Mouse (Mus musculus) heart, postnatal 0 days (tissue): ENCODE results near the gene Rhbg. TPM values are rescaled to one million over a fixed set of nuclear protein-coding genes. Genes with fewer than 3 reads are reported as not detected.
A peak's percentile ranks its signal among the peaks of the same experiment; 100 is the strongest.

ENCODE experiments used
- ATAC-seq: fragments of 200-750 bp; cut with Nextera tagmentation; 2 replicates; pipeline ENCODE4 v1.8.0; 2017; ENCODE audit warnings: low read depth, moderate number of reproducible peaks, moderate library complexity; ENCODE audit not compliant: insufficient read depth
- DNase-seq: peaks from one replicate; pipeline ENCODE4 v3.0.0-alpha.2; 2016; ENCODE audit warnings: low spot score
- H3K27ac ChIP-seq: fragments of 300-500 bp; sonication (generic); 2 replicates; pipeline ENCODE4 v1.5.1; 2014; ENCODE audit warnings: low read depth, mild to moderate bottlenecking
- H3K27me3 ChIP-seq: fragments of 300-500 bp; sonication (generic); 2 replicates; pipeline ENCODE4 v1.6.1; 2014; ENCODE audit warnings: low read length, mixed read lengths; ENCODE audit not compliant: control insufficient read depth, insufficient read depth
- H3K36me3 ChIP-seq: fragments of 300-500 bp; sonication (generic); replicated peaks from 2 replicates; pipeline ENCODE4 v1.6.1; 2014; ENCODE audit warnings: low read length, mixed read lengths; ENCODE audit not compliant: control insufficient read depth, insufficient read depth
- H3K4me1 ChIP-seq: fragments of 300-500 bp; sonication (generic); 2 replicates; pipeline ENCODE4 v1.6.1; 2014; ENCODE audit warnings: antibody characterized with exemption; ENCODE audit not compliant: control insufficient read depth, insufficient read depth
- H3K4me2 ChIP-seq: fragments of 300-500 bp; sonication (generic); 2 replicates; pipeline ENCODE4 v1.6.1; 2014; ENCODE audit warnings: low read depth, mild to moderate bottlenecking, low read length, moderate library complexity
- H3K4me3 ChIP-seq: fragments of 300-500 bp; sonication (generic); 2 replicates; pipeline ENCODE4 v1.5.1; 2014; ENCODE audit warnings: low read depth, low read length
- H3K9ac ChIP-seq: fragments of 300-500 bp; sonication (generic); replicated peaks from 2 replicates; pipeline ENCODE4 v1.6.1; 2014; ENCODE audit warnings: low read depth, low read length, mixed read lengths
- H3K9me3 ChIP-seq: fragments of 300-500 bp; sonication (generic); replicated peaks from 2 replicates; pipeline ENCODE4 v1.6.1; 2016; ENCODE audit warnings: low read length; ENCODE audit not compliant: control insufficient read depth
- CTCF ChIP-seq: IDR thresholded peaks from 2 replicates; pipeline ENCODE4 v1.5.1; 2016; ENCODE audit warnings: antibody characterized with exemption, control low read depth, low read depth
- EP300 ChIP-seq: IDR thresholded peaks from 2 replicates; pipeline ENCODE4 v1.6.1; 2016; ENCODE audit warnings: antibody characterized with exemption, low read depth
- WGBS: fragments of 180-500 bp; shearing (Covaris S2); extraction: QIAGEN DNeasy Blood & Tissue Kit; methylation state at CpG from one replicate; pipeline ENCODE4 v1.1.7; 2014; 5-methylcytosine and 5-hydroxymethylcytosine counted together
- polyA plus RNA-seq: library from polyadenylated mRNA; unstranded; fragments of >200 nt; fragmentation: Nextera tagmentation; extraction: Ambion mirVana; gene quantifications from 2 replicates; pipeline ENCODE4 v1.2.1, GENCODE M21; 2015
- total RNA-seq: library from RNA; depleted of rRNA; stranded (reverse); fragments of >200 nt; gene quantifications from 2 replicates; pipeline ENCODE4 v1.2.3, GENCODE M21; 2014; ENCODE audit warnings: low replicate concordance

Gene Rhbg
- total and polyA plus RNA-seq, 2 experiments from 2014 or later: not detected

- peaks cover 74% of the 10 kb centered on the region for H3K27me3 ChIP-seq
- no peaks in the 10 kb centered on the region for H3K4me1 ChIP-seq
- no peak overlapping the region for H3K27ac ChIP-seq
- H3K4me3 ChIP-seq: no peak overlapping the region
- DNase-seq: no peak
- TF ChIP-seq CTCF (no peak), EP300 (no peak)
- 79% methylated on average over 6 of the region's 6 CpGs for WGBS
- H3K9ac ChIP-seq: no peak overlapping the region
- no peaks in the 10 kb centered on the region for H3K36me3 ChIP-seq
- no peaks in the 10 kb centered on the region for H3K9me3 ChIP-seq
- H3K4me2 ChIP-seq: no peak overlapping the region
- ATAC-seq: no peak
These were observed 32.1 kb downstream of the Rhbg start for GRCm38 (mm10) chr3:88222446-88222845.

GRCm38 (mm10) chr3:88221519-88222390 lies 32.8 kb downstream of the Rhbg start:
- 53% methylated on average over 12 of the region's 12 CpGs for WGBS
- H3K9ac ChIP-seq: no peak overlapping the region
- peaks cover 77% of the 10 kb centered on the region for H3K27me3 ChIP-seq
- no peaks in the 10 kb centered on the region for H3K9me3 ChIP-seq
- no peak overlapping the region for H3K4me3 ChIP-seq
- DNase-seq (no peak), ATAC-seq (no peak)
- H3K4me1 ChIP-seq: no peaks in the 10 kb centered on the region
- H3K4me2 ChIP-seq: no peak overlapping the region
- no peak for TF ChIP-seq CTCF
- no peaks in the 10 kb centered on the region for H3K36me3 ChIP-seq
- H3K27ac ChIP-seq: no peak overlapping the region

GRCm38 (mm10) chr3:88220842-88221241 lies 33.7 kb downstream of the Rhbg start:
- TF ChIP-seq EP300 (no peak), CTCF (peak; percentile 48)
- 0 out of 2 replicates have a peak, but pooled peaks cover under 1% of the 10 kb centered on the region for H3K4me1 ChIP-seq
- no peak overlapping the region for H3K27ac ChIP-seq
- H3K9ac ChIP-seq: no peak overlapping the region
- peak; percentile 69; the same call in 1 of the 2 replicates for ATAC-seq
- DNase-seq: peak; percentile 68
- no peak overlapping the region for H3K4me3 ChIP-seq
- WGBS: under 1% methylated on average over 6 of the region's 6 CpGs
- H3K9me3 ChIP-seq: no peaks in the 10 kb centered on the region
- H3K36me3 ChIP-seq: no peaks in the 10 kb centered on the region
- H3K27me3 ChIP-seq: peaks cover 86% of the 10 kb centered on the region
- no peak overlapping the region for H3K4me2 ChIP-seq

GRCm38 (mm10) chr3:88219940-88220339 lies 34.6 kb downstream of the Rhbg start:
- no peaks in the 10 kb centered on the region for H3K9me3 ChIP-seq
- ATAC-seq (no peak), DNase-seq (no peak)
- H3K27ac ChIP-seq: no peak overlapping the region
- no peak overlapping the region for H3K4me2 ChIP-seq
- H3K36me3 ChIP-seq: no peaks in the 10 kb centered on the region
- TF ChIP-seq CTCF: no peak
- no peak for TF ChIP-seq EP300
- peaks cover 9% of the 10 kb centered on the region for H3K4me1 ChIP-seq
- H3K4me3 ChIP-seq: no peak overlapping the region
- peaks cover 86% of the 10 kb centered on the region for H3K27me3 ChIP-seq
- H3K9ac ChIP-seq: no peak overlapping the region
- 18% methylated on average over 9 of the region's 9 CpGs for WGBS

GRCm38 (mm10) chr3:88217679-88218078 lies 36.8 kb downstream of the Rhbg start:
- TF ChIP-seq CTCF (no peak), EP300 (no peak)
- ATAC-seq: no peak
- Histone ChIP-seq H3K4me2 (no peak overlapping the region), H3K4me1 (peaks cover 12% of the 10 kb centered on the region), H3K27ac (no peak overlapping the region), H3K9me3 (no peaks in the 10 kb centered on the region), H3K9ac (no peak overlapping the region), H3K4me3 (no peak overlapping the region), H3K27me3 (peaks cover 92% of the 10 kb centered on the region), H3K36me3 (no peaks in the 10 kb centered on the region)
- WGBS: 74% methylated on average over 1 of the region's 2 CpGs
- DNase-seq: no peak
